Mouse (Mus musculus): ENCODE results near the gene Fgfr2. TPM values are rescaled to one million over a fixed set of nuclear protein-coding genes. Genes with fewer than 3 reads are reported as not detected.
"Not testable (repeated sequence)": the region's sequence is repeated elsewhere in the genome, so short reads cannot be mapped to it uniquely, and the experiment has no call there.

The Fgfr2 gene
- polyA plus RNA-seq, 2 experiments from 2014 or later = not detected

GRCm38 (mm10) chr7:133120221-133120751 lies 2.9 kb downstream of the Fgfr2 start:
- ATAC-seq = no peak

- ATAC-seq = no peak
Measured at GRCm38 (mm10) chr7:133117815-133118214, 5.3 kb downstream of the Fgfr2 start.

GRCm38 (mm10) chr7:133116542-133116941 lies 6.6 kb downstream of the Fgfr2 start:
- ATAC-seq = no peak

DNA sequence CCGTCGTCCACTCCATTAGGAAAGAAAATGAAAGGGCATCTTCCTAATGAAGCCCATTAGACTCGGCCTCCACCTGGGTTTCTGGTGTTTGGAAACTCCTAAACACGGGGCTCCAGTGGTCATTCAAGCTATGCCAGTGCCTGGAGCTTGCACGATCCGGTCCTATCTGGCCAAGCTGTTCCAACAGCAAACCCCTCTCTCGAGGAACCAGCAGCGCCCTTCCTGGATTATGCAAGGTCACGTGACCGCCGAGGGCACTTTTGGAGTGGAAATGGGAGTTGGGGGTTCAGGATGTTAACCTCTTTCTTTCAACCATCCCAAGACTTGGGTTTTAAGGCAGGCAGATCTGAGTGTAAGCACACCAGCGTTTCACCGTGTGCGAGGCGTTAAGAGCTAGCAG lies 7.3 kb downstream of the Fgfr2 start:
- ATAC-seq = no peak

DNA sequence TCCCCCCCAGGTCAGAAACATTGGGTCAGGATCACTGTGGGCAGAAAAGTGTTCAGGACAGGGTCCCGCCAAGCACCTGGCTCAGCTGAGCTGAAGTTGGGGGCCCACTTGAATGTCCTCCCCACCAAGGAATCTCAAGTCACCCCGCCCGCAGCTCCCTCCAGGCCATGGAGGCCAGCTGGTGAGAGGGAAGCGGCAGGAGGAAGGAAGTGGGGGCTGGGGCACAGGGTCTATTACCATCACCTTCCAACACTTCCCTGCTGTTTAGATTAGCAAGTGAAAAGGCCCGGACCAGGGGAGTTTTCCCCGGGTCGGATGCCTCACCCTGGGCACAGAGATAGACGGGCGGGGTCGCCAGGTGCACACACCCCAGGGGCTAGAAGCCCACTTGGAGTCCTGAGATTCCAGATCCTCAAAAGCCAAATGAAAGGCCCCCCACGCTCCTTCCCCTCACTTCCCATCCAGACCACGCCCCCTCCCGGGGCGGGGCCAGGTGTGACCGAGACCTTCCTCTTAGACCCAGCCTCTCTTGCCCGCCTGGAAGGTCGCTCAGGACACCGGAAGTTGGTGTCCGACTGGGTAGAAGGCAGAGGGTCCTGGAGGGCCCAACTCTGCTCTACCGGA lies 8.2 kb downstream of the Fgfr2 start:
- no peak for ATAC-seq

- ATAC-seq = no peak
Measured at GRCm38 (mm10) chr7:133113185-133113895, 9.8 kb downstream of the Fgfr2 start.

DNA sequence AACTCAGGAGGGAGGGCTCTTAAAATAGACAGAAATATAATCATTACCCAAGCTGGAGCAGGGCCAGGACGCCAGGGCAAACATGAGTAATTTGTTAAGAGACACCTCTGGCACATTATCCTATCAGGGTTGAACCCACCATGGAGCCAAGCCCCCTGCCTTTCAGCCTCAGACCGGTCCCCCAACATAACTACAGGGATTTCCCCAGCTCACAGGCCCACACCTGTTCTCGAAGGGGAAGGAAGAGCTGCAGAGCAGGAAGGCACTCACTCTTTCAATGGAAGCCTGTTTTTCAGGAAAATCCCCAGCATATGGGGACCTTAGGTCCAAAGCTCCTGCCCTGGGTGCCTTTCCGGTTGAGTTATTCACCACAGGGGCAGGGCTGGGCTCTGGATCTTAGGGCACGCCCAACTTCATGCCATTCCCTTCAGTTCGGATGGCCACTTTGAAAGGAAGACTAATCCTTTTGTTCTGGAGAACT lies 10.8 kb downstream of the Fgfr2 start:
- ATAC-seq = no peak

DNA sequence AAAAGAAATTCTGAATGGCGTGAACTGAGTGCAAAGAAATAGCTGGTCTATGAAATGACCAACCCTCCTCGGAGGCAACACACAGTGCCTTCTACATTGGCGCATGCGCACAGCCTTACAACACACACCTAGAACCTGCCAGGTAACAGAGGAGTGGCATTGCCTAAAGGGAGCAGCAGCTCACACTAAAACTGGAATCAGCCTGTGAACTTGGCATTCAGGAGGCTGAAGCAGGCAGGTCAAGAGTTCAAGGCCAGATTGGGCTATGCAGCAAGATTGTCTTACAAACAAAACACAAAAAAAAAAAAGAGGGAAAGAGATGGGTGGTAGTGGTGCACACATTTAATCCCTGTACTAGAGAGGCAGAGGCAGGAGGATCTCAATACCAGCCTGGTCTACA lies 13.7 kb downstream of the Fgfr2 start:
- ATAC-seq = no peak

DNA sequence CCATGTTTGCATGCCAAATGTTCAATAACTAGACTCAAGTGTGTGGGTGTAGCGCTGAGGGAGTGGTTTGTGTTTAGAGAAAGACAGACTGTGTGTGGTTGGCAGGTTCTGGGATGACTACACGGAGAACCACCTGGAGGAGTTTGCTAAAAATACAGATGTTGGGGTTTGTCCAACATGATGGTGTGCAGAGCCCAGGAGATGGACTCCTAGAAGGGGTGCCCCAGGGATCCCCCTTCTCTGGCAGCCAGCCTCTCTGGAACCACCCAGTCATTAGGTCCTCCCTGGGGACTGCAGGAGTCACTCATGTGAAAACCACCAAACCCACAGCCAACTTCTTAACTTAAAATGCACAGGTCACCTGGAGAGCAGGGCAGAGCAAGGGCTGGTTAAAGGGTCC lies 14.5 kb downstream of the Fgfr2 start:
- ATAC-seq = no peak

- ATAC-seq = no peak
Measured at GRCm38 (mm10) chr7:133102578-133102977, 20.6 kb downstream of the Fgfr2 start.

DNA sequence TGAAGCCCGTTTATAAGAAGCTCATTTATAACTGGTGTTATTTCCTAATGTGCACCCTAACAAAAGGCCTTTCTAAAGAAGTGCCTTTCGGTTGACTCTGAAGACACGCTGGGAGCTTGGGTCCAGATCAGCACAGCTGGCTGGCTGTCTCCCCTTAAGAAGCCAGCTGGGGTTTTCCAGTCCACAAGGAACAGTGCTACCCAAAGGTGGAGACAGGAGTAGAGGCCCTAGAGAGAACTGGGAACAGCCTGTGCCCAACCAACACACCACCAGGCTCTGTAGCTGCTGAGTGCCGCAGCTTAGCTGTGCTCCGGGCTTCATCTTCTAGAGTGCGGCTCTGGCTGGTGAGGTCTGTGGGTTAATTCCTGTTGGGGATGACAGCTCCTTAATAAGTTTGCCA lies 22.1 kb downstream of the Fgfr2 start:
- no peak for ATAC-seq

- no peak for ATAC-seq
Measured at GRCm38 (mm10) chr7:133100178-133100577, 23.0 kb downstream of the Fgfr2 start.

GRCm38 (mm10) chr7:133099266-133099665 lies 23.9 kb downstream of the Fgfr2 start:
- ATAC-seq = no peak

GRCm38 (mm10) chr7:133098118-133098793 lies 24.9 kb downstream of the Fgfr2 start:
- ATAC-seq = no peak

DNA sequence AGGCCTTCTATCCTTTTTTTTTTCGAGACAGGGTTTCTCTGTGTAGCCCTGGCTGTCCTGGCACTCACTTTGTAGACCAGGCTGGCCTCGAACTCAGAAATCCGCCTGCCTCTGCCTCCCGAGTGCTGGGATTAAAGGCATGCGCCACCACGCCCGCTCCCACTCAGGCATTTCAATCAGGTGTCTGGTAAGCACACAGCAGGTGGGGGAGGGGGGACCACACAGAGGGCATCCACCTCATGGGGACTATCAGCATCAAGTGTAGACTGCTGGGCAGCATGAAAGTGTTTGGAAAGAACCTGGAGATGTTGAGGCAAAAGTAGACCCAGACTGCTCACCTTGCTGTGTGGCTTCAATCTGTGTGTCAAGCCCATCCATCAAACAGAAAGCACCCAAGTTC lies 27.5 kb downstream of the Fgfr2 start:
- ATAC-seq = not testable (repeated sequence)

- no peak for ATAC-seq
Measured at GRCm38 (mm10) chr7:133094711-133095495, 28.2 kb downstream of the Fgfr2 start.

- ATAC-seq = no peak
Measured at GRCm38 (mm10) chr7:133094161-133094560, 29.0 kb downstream of the Fgfr2 start.

DNA sequence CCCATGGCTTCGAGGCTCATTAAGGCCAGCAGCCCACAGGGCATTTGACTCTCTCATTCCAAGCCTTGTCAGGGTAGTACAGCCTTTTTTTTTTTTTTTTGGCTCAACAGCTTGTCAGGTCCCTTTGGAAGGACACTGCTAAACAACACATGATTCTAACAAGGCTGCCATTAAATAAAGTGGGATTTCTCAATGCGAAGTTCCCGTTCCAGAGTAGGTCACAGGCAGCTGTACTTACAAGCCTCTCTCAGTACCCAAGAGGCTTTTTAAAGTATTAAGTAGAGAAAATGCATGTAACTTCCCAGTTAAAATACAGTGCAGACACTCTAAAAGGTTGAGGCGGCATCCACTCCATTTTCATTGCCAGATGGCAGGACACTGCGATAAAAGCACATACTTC lies 29.4 kb downstream of the Fgfr2 start:
- ATAC-seq = no peak

DNA sequence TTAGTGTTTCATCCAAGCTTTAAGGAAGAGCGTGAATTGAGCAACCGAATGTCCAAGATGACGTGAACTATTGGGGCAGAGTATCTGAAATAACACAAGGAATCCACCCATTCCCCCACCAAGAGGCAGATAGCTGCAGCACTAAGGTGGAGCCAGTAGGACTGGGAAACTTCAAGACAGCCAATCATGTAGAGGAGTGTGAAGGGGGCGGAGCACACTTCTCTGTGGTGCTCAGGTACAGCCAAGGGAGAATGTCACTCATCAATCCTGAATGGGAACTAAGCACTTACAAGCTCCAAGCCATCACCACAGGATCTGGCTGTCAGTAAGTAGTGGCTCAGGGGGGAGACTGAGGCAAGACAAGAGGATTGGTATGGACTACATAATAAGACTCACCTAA lies 32.5 kb downstream of the Fgfr2 start:
- no peak for ATAC-seq

DNA sequence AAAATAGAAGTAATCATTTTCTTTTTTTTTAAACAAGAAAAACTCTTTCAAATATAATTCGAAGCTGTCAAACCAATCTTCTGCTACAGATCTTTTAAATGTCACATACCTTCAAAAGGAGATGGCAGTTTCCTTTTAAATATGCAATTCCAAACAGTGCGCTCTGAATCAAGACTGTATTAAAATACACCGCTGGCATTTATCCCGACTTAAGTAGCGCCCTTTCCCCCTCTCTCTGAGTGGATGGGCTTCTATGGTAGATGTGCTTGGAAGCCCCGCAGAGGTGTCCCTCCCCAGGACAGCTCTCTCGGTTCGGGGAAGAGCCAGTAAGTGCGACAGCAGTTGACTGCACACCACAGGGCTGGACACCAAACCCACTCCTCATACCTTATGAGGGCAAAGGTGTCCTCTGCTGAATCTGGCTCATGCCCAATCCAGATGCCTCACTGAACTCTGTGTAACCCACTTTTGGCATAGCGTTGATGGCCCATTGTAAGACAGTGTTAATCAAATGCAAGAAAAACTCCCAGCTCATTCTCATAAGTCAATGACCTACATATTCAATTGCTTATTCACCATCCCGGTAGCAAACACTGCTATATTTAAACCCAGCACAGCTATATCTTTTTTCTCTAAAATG lies 33.4 kb downstream of the Fgfr2 start:
- no peak for ATAC-seq

- no peak for ATAC-seq
Measured at GRCm38 (mm10) chr7:133088830-133089261, 34.3 kb downstream of the Fgfr2 start.

- no peak for ATAC-seq
Measured at GRCm38 (mm10) chr7:133088411-133088810, 34.7 kb downstream of the Fgfr2 start.

Measured in CD4-positive, CD25-positive, alpha-beta regulatory T cell, adult 4 months (primary cell).